Mouse (Mus musculus): ENCODE measurements around the gene 4930435E12Rik.

- TF ChIP-seq CTCF (IDR thresholded peaks at IDR 0.05; ENCODE audit: insufficient read depth, low read depth, low read length) (no peak), POLR2A (IDR thresholded peaks at IDR 0.05; ENCODE audit: insufficient read depth, low read depth, low read length) (no peak)
These were observed 44.7 kb upstream of the 4930435E12Rik start for GRCm38 (mm10) chr16:38873231-38873630.

Measured in olfactory bulb, adult 2 months (tissue).